Mouse (Mus musculus) gastrocnemius, postnatal 10 days (tissue): ENCODE data around the gene Arhgef3. TPM values are rescaled to one million over a fixed set of nuclear protein-coding genes. Genes with fewer than 3 reads are reported as not detected.
"Not testable (repeated sequence)": the region's sequence is repeated elsewhere in the genome, so short reads cannot be mapped to it uniquely, and the experiment has no call there.

Experiments
- DNase-seq: peaks from one replicate; pipeline ENCODE4 v3.0.0; 2021; ENCODE audit warnings: mixed read lengths
- total RNA-seq, 2 experiments: library from RNA; stranded (reverse); gene quantifications; 2 replicates each; pipeline ENCODE4 v1.2.3; 2021

Arhgef3 gene
- total RNA-seq, 2 experiments from 2014 or later = 15.6 to 18.1 TPM

DNA sequence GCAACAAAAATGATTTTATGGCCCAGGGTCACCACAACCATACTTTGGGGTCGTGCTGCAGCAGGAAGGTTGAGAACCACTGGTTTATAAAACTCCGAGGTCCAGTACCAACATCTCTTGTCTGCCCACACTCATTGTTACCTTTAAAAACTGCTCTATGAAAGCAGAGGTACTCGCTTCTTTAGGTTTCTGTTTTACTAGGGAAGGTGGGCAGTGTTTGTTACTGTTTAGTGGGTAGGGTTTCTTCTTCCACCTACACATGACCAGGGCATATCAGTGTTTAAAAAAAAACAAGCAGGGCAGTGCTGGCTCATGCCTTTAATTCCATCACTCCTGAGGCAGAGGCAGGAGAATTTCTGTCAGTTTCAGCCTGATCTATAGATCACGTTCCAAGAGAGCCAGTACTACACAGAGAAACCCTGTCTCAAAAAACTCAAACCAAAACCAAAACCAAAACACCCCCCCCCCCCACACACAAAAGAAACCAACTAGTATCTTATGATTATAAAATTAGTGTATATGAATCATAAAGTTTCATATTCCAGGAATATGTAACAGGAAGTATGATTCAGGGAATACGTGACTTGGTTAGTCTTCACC, 83.9 kb downstream of the Arhgef3 start:
- no peak for DNase-seq

DNA sequence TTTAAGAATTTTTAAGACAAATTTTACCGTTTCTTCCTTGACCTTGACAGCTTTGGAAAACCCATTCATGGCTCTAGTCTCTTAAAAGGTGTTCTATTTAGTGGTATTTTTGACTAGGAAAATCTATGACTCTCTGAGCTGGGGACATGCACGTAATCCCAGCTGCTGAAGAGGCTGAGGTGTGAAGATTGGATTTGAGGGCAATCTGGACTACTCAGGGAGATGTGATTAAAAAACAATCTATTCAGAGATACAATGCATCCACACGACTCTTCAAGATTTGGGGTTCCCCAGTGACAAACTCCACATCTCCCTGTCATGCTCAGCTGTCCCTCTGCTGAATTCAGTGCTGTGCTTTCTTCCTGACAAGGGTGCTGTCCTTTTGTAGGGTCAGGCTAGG, 84.4 kb downstream of the Arhgef3 start:
- no peak for DNase-seq

DNA sequence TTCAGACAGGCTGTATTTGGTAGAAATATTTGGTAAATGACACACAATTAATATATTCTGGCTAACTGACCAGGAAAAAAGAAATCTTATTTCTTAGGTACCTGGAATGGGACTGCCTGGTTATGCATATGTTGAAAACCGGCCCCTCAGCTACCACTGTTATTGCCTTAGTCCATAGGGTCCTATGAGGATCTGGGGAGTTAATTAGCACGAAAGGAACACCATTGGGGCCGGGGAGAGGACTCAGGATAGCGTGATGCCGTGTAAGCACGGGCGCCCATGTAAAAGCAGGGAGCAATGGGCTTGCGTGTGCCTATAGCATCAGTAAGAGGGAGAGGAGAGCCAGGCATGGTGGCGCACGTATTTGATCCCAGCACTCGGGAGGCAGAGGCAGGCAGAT, 85.2 kb downstream of the Arhgef3 start:
- no peak for DNase-seq

DNA sequence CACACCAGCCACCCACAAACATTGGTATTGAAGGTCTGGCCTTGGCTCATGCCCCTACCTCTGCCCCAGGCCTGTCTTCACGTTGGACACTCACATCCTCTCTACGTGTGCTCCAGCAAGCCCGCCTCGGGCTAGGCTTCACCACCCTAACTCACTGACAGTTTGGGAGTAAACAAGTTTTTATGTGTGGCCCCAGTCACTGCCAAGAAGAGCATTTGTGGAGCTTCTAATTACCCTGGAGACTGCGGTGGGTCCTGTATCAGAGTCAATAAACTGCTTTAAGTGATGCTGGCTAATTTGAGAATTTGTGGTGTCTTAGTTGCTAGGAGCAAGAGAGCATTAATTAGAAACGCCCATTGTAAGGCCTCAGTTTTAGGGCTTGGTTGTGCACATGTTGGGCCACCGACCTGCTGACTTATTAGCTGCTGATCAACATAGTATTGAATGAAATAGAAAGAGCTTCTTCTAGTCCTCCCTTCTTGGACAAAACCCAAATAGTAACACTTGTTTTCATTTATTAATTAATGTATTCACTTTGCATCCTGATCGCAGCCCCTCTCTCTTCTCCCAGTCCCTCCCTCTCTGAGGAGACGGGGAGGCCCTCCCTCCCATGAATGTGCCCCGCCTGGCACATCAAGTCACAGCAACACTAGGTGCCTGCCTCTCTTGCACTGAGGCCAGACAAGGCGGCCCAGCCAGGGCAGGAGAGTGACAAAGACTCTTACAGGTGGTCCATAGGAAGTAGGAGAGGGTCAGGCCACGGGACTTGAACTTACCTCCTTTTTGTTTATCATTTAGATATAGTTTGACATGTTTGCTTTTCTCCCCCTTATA, 86.3 kb downstream of the Arhgef3 start:
- no peak for DNase-seq

DNA sequence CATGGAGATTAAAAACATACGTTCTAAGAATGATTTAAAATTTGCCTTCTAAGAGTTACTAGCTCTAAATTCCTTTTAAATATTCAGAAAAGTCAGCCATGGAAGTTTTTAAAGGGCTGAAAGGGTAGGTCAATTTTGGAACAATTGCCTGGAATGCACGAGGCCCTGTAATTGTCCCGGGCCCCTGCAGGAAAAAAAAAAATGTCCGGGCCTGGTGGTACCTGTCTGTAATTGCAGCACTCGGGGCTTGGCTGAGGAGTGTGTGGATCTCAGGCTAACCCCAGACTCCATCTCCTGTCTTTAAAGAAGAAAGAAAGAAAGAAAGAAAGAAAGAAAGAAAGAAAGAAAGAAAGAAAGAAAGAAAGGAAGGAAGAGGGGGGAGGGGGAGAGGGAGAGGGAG, 87.1 kb downstream of the Arhgef3 start:
- DNase-seq = no peak

DNA sequence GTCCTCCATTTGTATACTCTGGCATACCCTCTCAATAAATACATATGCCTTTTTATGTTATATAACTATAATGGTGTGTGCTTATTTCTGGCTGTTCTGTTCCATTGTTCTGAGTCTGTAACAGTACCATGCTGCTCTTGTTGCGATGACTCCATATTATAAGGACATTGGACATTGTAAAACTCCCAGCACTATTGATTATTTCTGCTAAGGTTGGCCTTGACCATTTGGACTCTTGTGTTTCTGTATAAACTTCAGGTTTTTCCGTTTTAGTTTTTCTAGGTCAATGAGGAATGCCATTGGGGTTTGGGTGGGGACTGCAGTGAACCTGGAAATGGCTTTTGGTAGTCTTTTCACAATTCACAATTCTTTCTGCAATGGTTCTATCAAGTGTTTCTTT, 90.0 kb downstream of the Arhgef3 start:
- DNase-seq = no peak

DNA sequence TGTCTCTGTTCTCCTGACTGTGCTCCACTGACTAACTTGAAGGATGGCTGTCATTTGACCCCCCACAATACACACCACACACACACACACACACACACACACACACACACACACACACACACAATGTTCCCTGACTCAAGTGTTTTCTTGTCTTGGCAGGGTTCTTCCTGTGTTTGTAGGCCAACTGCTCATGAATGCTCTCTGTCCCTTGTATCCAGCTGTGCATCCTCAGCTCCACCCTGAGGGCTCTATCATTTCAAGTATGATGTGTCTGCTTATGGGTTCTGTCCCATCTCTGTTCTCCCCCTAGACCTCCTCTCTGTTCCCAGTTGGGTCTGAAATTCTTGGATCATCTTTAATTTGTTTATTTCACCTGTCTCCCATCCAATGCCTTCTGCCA, 91.7 kb downstream of the Arhgef3 start:
- DNase-seq = no peak

DNA sequence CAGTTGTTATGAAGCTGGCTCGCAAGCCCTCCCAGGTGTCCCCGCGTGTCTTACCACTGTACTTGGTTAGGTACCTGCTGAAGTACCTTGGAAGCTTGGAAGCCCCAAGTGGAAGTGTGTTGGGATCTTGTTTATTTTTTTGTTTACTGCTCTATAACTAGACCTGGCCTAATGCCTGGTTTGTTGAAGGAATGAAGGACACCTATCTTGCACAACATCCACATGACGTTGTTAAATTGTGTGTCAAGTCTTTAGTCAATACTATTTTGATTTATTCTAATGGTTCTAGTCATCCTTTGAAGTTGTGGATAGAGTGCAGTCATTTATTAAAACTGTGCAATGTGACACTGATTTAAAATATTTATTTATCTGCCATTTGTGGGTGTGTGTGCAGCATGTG, 94.8 kb downstream of the Arhgef3 start:
- no peak for DNase-seq

DNA sequence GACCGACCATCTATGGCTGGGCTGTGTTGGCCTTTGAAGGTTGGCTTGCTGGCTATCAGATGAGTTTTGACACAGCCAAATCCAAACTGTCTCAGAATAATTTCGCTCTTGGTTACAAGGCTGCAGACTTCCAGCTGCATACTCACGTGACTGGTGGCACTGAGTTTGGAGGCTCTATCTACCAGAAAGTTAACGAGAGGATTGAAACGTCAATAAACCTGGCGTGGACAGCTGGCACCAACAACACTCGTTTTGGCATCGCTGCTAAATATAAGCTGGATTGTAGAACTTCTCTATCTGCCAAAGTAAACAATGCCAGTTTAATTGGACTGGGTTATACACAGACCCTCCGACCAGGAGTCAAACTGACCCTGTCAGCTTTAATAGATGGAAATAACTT, 96.1 kb downstream of the Arhgef3 start:
- not testable (repeated sequence) for DNase-seq

DNA sequence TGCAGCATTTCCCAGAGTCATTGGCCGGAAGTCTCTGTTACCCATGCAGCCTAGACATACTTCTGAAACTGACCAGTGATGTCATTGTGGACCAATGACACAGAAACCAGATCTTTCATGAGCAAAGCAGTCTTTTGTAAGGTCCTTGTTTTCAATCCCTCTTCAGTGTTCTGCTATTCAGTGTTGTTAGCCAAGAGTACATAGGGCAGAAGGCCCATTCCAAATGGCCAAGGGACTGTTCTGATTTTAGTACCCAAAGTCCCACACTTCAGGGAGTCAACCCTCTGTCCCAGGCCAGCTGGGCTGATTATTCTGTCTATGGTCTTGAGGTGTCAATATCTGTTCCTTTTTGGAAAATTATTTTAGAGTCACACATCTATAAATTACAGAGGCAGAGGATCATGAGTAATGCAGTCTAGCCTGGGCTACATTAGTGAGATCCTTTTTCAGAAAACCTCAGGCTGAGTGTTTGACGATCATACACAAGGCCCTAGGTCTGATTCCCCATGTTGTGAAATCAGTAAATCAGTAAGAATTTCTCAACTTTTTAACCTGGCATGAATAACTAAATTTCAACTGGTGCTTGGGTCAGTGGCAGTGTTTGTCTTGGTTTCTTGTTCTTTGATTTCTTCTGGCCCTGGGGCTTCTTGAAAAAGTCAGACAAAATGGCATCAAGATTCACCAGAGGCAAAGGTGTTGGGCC, 97.2 kb downstream of the Arhgef3 start:
- no peak for DNase-seq

DNA sequence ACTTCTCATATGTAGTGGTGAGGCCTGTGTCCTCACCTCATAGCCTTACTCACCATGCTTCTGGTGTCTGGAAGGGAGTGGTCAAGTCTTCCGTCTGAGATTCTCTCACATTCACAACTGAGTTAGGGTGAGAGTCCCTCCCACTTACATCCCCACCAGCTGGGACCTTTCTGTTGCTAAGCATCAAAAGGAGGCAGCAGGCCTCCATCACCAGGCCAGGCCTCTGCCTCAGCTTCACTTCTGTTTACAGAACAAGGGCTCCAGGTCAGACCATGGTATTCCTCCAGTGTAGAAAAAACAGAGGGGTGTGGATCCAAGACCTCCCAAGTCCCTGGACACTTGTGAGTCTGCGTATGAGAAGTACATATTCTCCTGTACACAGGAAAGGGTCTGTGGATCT, 99.5 kb downstream of the Arhgef3 start:
- DNase-seq = no peak

DNA sequence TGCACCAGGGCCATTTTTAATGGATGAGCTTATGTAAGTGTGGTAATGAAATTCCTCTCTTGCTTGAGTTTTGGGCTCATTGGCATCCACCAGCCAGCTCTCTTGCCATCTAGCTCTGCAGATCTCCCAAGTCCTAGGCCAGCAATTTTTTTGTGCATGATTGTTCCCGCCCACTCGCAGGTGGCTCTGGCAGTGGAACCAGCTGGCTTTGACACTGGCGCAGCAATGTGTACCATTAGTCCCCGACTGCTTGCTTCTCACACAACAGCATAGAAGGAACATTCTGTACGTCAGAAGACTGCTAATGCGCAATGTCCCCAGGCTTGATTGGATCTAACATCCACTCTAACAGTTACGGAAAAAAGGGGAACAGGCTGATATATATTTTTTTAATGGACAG, 105.0 kb downstream of the Arhgef3 start:
- DNase-seq = no peak

DNA sequence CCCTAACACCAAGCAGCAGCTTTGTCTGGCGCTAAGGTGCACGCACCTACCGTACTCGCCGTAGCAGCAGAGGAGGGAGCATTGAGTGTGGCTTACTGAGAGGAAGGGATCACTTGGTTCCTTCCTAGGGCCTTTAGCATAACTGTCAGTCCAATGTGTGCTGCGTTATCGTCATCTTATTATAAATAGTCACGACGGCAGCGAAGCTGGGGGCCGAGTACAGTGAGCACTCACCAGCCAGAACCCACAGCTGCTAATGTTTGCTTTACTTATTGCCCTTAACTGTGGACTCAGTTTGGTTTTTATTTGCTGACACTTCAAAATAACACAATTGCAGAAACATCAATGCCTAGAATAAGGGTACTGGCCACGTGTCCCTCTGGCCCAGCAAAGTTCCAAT, 105.6 kb downstream of the Arhgef3 start:
- no peak for DNase-seq

DNA sequence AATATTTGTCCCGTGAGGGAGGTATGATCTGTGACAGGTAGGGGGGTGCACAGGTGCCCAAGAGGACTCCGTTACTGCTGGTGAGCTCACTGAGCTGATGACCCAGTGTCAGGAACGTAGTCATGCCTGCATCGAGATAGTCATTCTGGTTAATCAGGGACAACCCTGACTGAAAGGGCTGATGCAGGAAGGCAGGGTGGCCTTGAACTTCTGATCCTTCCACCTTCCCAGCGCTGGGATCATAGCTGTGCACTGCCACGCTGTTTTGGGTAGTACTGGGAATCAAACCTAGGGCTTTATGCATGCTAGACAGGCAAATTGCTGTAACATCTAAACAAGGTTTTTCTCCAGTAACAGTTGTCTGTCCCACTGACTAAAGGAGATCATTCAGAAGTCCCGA, 109.9 kb downstream of the Arhgef3 start:
- DNase-seq = no peak

DNA sequence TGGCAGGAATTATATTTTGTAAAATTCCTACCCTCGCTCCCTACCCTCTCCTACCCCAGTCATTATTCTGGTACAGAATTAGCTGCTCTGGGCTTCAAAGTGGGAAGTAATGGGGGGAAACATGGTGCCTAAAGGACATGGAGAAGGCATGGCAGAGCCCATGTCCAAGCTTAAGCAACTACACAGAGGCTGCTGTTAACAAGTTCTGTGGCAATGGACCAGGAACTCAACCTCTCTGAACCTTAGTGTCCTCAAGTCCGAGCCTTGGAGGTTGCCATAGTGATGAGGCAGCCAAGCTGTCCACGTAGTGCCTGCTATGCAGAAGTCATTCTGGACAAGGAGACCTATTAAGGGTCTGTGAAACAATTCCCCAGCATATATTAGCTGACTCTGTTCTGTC, 111.6 kb downstream of the Arhgef3 start:
- DNase-seq = no peak

DNA sequence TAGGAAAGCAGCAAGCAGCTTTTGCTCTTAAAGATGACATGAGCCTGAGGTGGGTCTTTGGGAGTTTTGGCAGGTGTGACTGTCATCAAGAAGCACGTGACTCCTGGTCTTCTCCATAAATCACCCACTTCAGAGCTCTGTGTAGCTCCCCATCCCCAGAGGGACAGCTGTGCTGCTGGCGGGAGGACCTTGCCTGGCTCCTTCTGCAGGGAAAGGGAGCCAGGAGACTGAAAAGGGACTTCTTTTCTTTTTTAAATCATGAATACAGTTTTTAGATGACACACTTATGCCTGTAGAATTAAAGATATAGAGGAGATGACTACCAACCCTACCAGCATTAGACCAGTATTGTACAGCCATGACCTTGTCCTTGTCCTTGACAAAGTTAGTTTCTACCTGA, 113.6 kb downstream of the Arhgef3 start:
- DNase-seq = no peak

DNA sequence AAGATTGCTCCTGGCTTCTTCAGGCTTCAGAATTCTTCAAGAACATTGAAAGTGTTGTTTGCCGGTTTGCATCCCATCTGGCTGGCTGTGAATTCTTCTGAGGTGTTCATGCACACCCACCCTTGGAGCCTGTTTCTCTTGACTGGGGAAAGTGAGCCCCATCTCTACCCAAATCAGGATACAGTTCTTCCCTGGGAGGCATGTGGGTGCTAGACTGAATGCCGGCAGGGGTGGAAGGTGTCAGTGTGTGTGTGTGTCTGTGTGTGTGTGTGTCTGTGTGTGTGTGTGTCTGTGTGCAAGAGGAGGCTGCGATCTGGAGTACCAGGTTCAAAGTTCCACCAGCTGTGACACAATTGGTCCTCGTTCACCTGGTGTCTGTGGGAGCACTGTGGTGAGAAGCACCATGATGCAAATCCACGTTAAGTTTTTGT, 114.3 kb downstream of the Arhgef3 start:
- DNase-seq = no peak

DNA sequence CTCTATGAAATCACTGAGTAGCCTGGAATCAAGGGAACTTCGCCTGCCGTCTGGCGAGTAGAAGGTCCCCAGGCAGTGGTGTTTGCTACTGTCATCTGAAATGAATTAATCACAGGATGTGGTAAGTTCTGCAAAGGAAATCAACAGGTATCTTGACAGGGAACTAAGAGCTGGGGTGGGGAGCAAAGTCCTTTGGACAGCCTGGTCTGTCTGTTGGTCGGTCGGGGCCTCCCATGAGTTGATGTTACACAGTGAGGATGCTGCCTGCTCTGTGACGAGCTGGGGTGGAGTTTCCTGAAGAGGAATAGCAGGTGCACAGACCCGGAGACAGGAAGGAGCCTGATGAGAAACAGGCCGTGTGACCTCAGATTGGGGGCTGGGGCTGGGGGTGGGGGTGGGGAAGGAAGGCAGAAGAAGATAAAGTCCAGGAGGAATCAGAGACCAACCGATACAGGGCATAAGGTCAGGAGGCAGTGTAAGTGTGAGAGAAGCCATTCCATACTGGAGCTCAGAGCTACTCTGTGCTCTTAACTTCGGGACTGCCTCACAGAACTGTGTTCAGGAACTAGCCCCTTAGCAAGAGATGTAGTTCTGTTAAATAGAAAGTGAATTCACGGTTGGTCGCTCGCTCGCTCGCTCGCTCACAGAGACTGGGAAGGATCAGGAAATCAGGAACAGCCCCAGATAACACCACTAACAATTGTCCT, 114.9 kb downstream of the Arhgef3 start:
- DNase-seq = no peak

DNA sequence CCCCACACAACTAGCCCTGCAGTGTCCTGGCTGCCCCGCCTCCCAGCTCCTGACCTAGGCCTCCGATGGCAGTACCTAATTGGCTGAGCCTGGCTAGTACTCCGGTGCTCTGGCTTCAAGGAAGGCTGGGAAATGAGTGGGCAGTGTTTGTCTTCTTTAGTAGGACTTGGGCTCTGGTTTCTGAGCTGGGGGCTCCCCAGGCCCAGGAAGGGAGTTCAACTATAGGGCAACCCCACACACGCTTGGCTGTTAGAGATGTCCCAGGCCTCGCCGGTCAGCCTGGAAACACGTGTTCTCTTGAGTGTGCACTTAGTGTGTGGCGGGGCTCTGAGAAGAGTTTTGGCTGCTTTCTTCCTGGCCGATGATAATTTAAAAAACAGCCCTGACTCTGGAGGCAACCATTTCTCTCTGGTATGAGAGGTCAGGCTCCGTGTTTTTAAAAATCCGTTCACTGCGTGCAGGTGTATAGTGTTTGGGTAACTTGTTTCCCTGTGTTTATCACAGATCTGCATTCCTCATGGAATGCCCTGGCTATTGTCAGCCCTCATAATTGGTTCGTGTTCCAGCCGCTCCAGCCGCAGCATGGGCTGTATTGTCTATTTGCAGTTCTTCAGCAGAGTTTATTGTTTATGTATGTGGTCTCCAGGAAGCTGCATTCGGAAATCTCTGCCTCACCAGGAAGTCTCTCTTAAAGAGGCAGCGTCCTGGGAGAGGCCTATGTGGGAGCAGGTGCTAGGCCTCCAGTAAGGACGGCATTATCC, 115.7 kb downstream of the Arhgef3 start:
- peak; percentile 26 for DNase-seq

DNA sequence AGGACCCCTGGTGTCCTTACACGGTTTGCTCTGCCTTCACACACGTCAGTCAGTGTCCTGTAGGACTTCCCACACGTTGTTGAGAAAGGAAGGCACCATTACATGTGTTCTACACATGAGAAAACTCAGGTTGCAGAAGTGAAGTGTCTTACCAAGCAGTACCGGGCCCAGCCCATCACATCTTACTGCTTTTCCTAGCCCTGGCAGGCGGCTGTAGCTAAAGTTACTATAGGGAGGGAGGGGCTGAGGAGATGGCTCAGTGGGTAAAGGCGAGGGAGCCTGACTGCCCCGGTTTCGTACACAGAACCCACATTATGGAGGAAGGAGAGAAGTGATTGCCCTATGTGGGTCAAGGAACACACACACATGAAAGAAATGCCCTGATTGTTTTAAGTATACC, 116.8 kb downstream of the Arhgef3 start:
- no peak for DNase-seq

DNA sequence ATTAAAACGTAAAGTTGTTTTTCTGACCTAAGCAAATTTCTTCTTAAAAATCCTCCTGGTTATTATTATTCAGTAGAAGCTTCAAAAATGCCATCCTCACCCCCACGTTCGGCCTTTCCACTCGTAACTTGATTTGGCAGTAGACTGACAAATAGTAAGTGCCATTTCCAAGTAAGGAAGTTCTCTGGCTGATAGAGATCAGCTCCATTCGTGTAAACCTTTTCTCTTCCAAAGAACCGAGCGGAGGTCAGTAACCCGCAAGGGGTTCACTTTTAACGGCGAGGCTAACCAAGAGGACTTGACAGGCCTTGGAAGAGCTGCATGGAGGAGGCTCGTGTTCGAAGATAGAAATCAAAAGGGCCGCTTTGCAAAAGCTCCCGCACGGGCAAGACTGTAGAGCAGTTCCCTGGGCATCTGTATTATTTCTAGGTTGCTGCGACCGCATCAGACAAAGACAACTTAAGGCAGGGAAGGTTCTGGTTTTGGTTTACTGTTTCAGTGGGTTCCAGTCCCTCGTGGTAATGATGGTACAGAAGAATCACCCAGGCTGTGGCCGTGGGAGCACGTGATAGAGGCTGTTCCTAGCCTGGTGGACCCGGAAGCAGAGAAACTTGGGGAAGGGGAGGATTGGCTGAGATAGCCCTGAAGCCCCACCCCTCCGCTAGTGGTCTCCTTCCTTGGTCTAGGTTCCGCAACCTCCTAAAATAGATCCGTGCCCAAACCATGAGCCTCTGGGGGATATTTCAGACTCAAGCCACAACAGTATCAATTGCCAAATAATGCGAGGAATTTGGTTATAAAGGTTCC, 117.5 kb downstream of the Arhgef3 start:
- no peak for DNase-seq
